Mouse (Mus musculus) lung, postnatal 14 days (tissue): ENCODE measurements around the gene Pip.

Source experiments
- DNase-seq: peaks from one replicate; pipeline ENCODE4 v3.0.0; 2021

Gene Pip

DNA sequence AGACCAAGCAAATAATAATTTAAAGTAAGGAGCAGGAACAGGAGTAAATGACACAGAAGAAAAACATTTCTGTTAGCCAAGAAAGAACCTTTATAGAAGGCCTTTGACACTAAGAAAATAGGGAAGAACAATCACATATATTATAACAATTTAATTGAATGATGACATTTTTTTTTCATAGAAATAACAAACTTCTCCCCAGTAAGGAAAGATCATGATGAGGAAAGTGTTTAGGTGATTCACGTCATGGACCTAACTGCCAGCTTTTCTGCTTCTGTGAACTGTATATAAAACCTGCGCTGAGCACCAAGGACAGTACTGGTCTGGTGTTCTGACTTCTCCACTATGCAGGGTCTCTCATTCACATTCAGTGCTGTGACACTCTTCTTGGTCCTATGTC, at the start of gene Pip:
TSS of gene Pip (plus strand) at position 301 of the 400 bp plus-strand sequence.
- DNase-seq, result no peak

DNA sequence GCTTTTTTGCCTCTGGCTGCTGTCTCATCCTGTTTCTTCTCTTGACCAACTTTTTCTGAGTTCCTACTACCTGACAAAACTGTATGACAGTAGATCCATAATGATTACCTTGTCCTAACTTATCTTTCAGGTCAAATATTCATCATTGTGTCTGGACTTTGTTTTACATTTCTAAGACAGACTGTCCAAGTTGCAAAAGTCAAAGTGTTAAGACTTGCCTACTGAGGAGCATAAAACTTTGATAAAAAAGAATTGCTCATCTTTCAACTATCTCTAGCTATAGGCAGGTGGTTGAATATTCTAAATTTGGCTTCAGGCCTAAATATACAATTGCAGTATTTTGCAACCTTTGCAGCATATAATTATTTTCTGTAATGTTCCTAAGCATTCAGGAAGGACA, 23.2 kb upstream of the Pip start:
- DNase-seq, result no peak

DNA sequence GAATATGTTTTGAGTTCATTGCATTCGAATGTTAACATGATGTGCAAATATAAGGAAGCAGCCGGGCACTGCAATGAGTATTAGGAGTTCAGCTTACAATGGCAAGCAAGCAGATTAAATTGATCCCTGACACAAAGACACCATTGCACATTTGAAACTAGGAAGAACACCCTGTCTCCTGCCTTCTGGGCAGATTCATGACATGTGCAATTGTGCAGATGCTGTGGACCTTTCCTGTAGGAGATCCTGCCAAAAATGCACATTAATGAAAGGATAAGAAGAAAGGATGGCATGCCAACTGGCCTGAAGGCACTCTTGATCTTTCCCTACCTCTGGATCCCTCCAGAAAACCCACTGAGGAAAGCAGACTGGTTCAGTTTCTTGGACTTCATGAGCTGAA, 17.8 kb upstream of the Pip start:
- no peak for DNase-seq

DNA sequence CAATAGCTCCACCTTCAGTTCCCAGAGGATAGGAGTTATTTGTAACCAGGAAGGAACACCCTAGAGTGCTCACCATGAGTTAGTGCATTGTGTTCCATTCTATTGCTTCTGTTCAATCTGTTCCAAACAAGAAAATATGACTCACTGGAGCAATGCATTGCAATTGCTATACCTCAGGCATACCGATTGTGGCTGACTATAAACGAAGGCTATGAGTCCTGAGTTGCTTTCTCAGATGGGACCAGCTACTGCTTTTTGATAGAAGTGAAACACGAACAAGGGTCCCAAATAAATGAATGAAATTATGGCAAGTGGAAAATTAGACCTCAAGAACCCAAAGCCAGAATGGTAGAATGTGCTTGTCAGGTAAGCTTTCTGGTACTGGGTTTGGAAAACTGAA, 5.4 kb downstream of the Pip start, which contains the start of gene Sval2:
TSS of gene Sval2 (plus strand) at position 301 of the 400 bp plus-strand sequence.
- DNase-seq, result no peak

DNA sequence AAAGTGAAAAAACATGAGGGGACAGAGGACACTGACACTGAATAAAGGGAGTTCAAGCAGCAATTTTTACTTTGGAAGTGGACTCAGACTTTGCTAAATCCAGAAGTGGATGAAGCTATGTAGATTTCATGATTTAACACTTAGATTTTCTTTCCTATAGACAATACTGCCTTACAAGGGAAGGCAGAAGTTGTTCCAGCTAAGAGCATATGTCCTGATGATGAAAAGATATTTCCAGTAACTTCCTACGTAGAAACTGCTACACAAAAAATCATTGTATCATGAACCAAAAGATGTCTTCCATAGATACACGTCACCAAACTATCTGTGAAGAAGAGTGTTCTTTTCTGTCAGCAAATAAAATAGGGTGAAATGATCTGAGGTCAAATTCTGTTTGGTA, 16.7 kb downstream of the Pip start:
- DNase-seq, result no peak
